Comparison of ENCODE assay signal across 10 mouse cellular contexts in the genomic region with DNA sequence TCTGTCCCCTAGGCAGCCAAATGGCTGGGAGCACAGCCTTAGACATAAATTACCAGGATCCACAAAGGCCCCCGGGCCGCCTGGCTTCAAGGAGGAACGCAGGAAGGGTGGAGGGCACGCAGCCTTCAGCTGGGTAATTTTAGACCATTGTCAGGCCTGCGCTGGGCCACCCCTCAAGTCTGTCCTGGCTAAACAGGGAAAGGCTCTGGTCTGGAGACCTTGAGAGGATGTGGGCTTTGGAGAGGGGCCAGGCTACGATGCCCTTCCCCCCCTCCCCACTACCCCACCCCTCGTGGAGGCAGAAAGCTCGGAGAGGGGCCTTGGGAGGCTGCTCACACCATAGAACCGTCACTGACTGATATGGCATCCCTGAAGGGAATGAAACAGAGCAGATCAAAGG.
DNase-seq lines count a peak whose midpoint lies in the region; ATAC-seq and TF ChIP-seq lines count a peak whose summit lies in the region.
"Had no signal": no experiment of that assay in that cellular context is flagged by ENCODE, and none has a peak within 500 bp of the region (broad histone marks: within the 10 kb centered on the region; RNA-seq: fewer than 3 reads in every experiment).

No protein-coding gene starts in this region.

- H3K9ac ChIP-seq in hindbrain, embryonic 11.5 days (ENCODE audit: low read depth, low read length), result no peak overlapping the region
- no peak overlapping the region for H3K9ac ChIP-seq in hindbrain, postnatal 0 days (replicated peaks; ENCODE audit: low read length)
- H3K9ac ChIP-seq in embryonic facial prominence, embryonic 15.5 days, result no peak overlapping the region
- H3K9ac ChIP-seq: embryonic facial prominence, embryonic 13.5 days had no signal

- H3K36me3 ChIP-seq in hindbrain, embryonic 11.5 days (ENCODE audit: control insufficient read depth, insufficient read depth, low read length), result no peaks in the 10 kb centered on the region
- no peaks in the 10 kb centered on the region for H3K36me3 ChIP-seq in hindbrain, postnatal 0 days (ENCODE audit: insufficient read depth, low read length)
- no peaks in the 10 kb centered on the region for H3K36me3 ChIP-seq in embryonic facial prominence, embryonic 15.5 days
- H3K36me3 ChIP-seq: embryonic facial prominence, embryonic 13.5 days had no signal

- H3K4me2 ChIP-seq in hindbrain, embryonic 11.5 days (replicated peaks; ENCODE audit: low read depth, low read length), result no peak overlapping the region
- no peak overlapping the region for H3K4me2 ChIP-seq in hindbrain, postnatal 0 days (ENCODE audit: low read depth, low read length)
- no peak overlapping the region for H3K4me2 ChIP-seq in embryonic facial prominence, embryonic 15.5 days (replicated peaks)
- H3K4me2 ChIP-seq: embryonic facial prominence, embryonic 13.5 days had no signal

- TF ChIP-seq CTCF in hindbrain, postnatal 0 days (IDR thresholded peaks at IDR 0.05; ENCODE audit: low read depth), result no peak

- no peak overlapping the region for H3K4me3 ChIP-seq in hindbrain, embryonic 11.5 days (ENCODE audit: low read depth, low read length)
- no peak overlapping the region for H3K4me3 ChIP-seq in hindbrain, postnatal 0 days (ENCODE audit: low read length)
- H3K4me3 ChIP-seq in embryonic facial prominence, embryonic 15.5 days (replicated peaks), result no peak overlapping the region
- H3K4me3 ChIP-seq: embryonic facial prominence, embryonic 13.5 days had no signal

- H3K27ac ChIP-seq in hindbrain, embryonic 11.5 days (ENCODE audit: low read depth, low read length), result no peak overlapping the region
- no peak overlapping the region for H3K27ac ChIP-seq in hindbrain, postnatal 0 days
- no peak overlapping the region for H3K27ac ChIP-seq in embryonic facial prominence, embryonic 15.5 days (replicated peaks)
- H3K27ac ChIP-seq: embryonic facial prominence, embryonic 13.5 days had no signal

- WGBS in hindbrain, embryonic 11.5 days, result 58% methylated on average over 9 of the region's 9 CpGs
- 34% methylated on average over 9 of the region's 9 CpGs for WGBS in hindbrain, postnatal 0 days
- 31% methylated on average over 9 of the region's 9 CpGs for WGBS in embryonic facial prominence, embryonic 15.5 days

- no peaks in the 10 kb centered on the region for H3K27me3 ChIP-seq in hindbrain, embryonic 11.5 days (ENCODE audit: control insufficient read depth, insufficient read depth, low read length)
- no peaks in the 10 kb centered on the region for H3K27me3 ChIP-seq in hindbrain, postnatal 0 days (ENCODE audit: insufficient read depth, low read length)
- H3K27me3 ChIP-seq in embryonic facial prominence, embryonic 15.5 days, result no peaks in the 10 kb centered on the region
- H3K27me3 ChIP-seq: embryonic facial prominence, embryonic 13.5 days had no signal

- 0 out of 2 replicates have a peak, but pooled peaks have one; percentile 17 for ATAC-seq in hindbrain, embryonic 11.5 days (ENCODE audit: low FRiP score)
- no peak for ATAC-seq in hindbrain, postnatal 0 days
- peak; percentile 26; the same call in 1 of the 2 replicates for ATAC-seq in embryonic facial prominence, embryonic 15.5 days (ENCODE audit: insufficient number of reproducible peaks, low FRiP score, low TSS enrichment, low read depth)
- ATAC-seq in megakaryocyte progenitor cell, adult 5-6 weeks (replicated peaks; ENCODE audit: poor library complexity), result no peak
- ATAC-seq in inflammation-experienced regulatory T-cells, adult 6 months, result no peak

- no peak for DNase-seq in hindbrain, embryonic 11.5 days (ENCODE audit: low spot score)
- DNase-seq in hindbrain, postnatal 0 days (ENCODE audit: low spot score), result no peak
- DNase-seq in adrenal gland, postnatal 14 days, result peak; percentile 66
- peak; percentile 31 to 59 for DNase-seq in kidney, postnatal 4 days
- no peak for DNase-seq in retina, postnatal 1 day
- DNase-seq: cerebellum, adult 11-12 months had no signal

- H3K9me3 ChIP-seq in hindbrain, embryonic 11.5 days (ENCODE audit: control insufficient read depth, low read length), result no peaks in the 10 kb centered on the region
- no peaks in the 10 kb centered on the region for H3K9me3 ChIP-seq in hindbrain, postnatal 0 days (ENCODE audit: low read length)
- H3K9me3 ChIP-seq in embryonic facial prominence, embryonic 15.5 days (replicated peaks), result no peaks in the 10 kb centered on the region
- H3K9me3 ChIP-seq: embryonic facial prominence, embryonic 13.5 days had no signal

- no peaks in the 10 kb centered on the region for H3K4me1 ChIP-seq in hindbrain, embryonic 11.5 days (replicated peaks; ENCODE audit: control insufficient read depth, insufficient read depth, low read length)
- no peaks in the 10 kb centered on the region for H3K4me1 ChIP-seq in hindbrain, postnatal 0 days (ENCODE audit: insufficient read depth, low read length)
- peaks cover 22% of the 10 kb centered on the region; the same call in 1 of the 2 replicates for H3K4me1 ChIP-seq in embryonic facial prominence, embryonic 15.5 days

Comparison
In these comparisons a context has a peak if more than half of its experiments do, and no peak if none do; other contexts are left out.
1. ATAC-seq: peak in hindbrain, embryonic 11.5 days (single experiment) and embryonic facial prominence, embryonic 15.5 days (single experiment); none in hindbrain, postnatal 0 days (single experiment), megakaryocyte progenitor cell, adult 5-6 weeks (single experiment) and inflammation-experienced regulatory T-cells, adult 6 months (single experiment).
2. DNase-seq: peak in adrenal gland, postnatal 14 days (single experiment) and kidney, postnatal 4 days (2 of 2); none in hindbrain, embryonic 11.5 days (single experiment), hindbrain, postnatal 0 days (single experiment) and retina, postnatal 1 day (single experiment).